Mouse (Mus musculus) forebrain, embryonic 15.5 days (tissue): ENCODE results near the gene Lmx1a. TPM values are rescaled to one million over a fixed set of nuclear protein-coding genes. Genes with fewer than 3 reads are reported as not detected.
A peak's percentile ranks its signal among the peaks of the same experiment; 100 is the strongest.

Source experiments
- ATAC-seq: fragments of 200-750 bp; cut with Nextera tagmentation; replicated peaks from 2 replicates; pipeline ENCODE4 v1.8.0; 2017; ENCODE audit warnings: mild to moderate bottlenecking, moderate TSS enrichment, moderate library complexity
- H3K27ac ChIP-seq: fragments of 300-500 bp; sonication (generic); replicated peaks from 2 replicates; pipeline ENCODE4 v1.5.1; 2015; ENCODE audit warnings: mild to moderate bottlenecking, inconsistent platforms
- H3K27me3 ChIP-seq: fragments of 300-500 bp; sonication (generic); 2 replicates; pipeline ENCODE4 v1.6.1; 2015; ENCODE audit warnings: inconsistent platforms
- H3K36me3 ChIP-seq: fragments of 300-500 bp; sonication (generic); 2 replicates; pipeline ENCODE4 v1.6.1; 2015; ENCODE audit warnings: mild to moderate bottlenecking, inconsistent platforms
- H3K4me1 ChIP-seq: fragments of 300-500 bp; sonication (generic); 2 replicates; pipeline ENCODE4 v1.6.1; 2015; ENCODE audit warnings: inconsistent platforms
- H3K4me2 ChIP-seq: fragments of 300-500 bp; sonication (generic); replicated peaks from 2 replicates; pipeline ENCODE4 v1.6.1; 2015; ENCODE audit warnings: mild to moderate bottlenecking, inconsistent platforms
- H3K4me3 ChIP-seq: fragments of 300-500 bp; sonication (generic); 2 replicates; pipeline ENCODE4 v1.5.1; 2015; ENCODE audit warnings: mild to moderate bottlenecking, inconsistent platforms
- H3K9ac ChIP-seq: fragments of 300-500 bp; sonication (generic); replicated peaks from 2 replicates; pipeline ENCODE4 v1.6.1; 2015; ENCODE audit warnings: mild to moderate bottlenecking, inconsistent platforms
- H3K9me3 ChIP-seq: fragments of 300-500 bp; sonication (generic); 2 replicates; pipeline ENCODE4 v1.6.1; 2016; ENCODE audit warnings: inconsistent platforms
- WGBS: fragments of 180-500 bp; shearing (Covaris S2); methylation state at CpG from one replicate; pipeline ENCODE4 v1.1.7; 2015; ENCODE audit warnings: mixed read lengths; 5-methylcytosine and 5-hydroxymethylcytosine counted together
- polyA plus RNA-seq: library from polyadenylated mRNA; unstranded; fragments of >200 nt; fragmentation: Nextera tagmentation; extraction: Ambion mirVana; gene quantifications from 2 replicates; pipeline ENCODE4 v1.2.1, GENCODE M21; 2015

Lmx1a gene
- polyA plus RNA-seq, 1 experiment from 2014 or later = 3.7 TPM

DNA sequence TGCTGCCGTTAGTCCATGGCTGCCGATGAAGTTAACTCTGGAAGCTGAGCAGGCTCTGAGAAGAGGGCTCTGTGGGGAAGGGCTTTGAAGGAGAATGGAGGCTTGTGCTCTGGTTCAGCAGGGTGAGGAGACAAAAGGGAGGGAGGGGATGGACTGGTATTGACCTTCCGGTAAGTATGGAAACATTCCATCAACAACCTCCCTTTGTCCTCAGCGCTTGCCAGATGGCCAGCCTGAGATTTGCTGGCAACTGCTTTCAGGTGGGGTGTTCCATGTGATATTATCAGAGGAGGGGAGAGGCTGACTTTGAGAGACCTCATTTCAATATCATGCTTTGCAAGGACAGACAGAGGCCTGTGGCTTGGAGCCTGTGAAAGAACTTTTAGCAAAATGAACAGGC lies 165.8 kb downstream of the Lmx1a start:
- no peak for ATAC-seq
- H3K36me3 ChIP-seq = no peaks in the 10 kb centered on the region
- H3K4me1 ChIP-seq = no peaks in the 10 kb centered on the region
- no peak overlapping the region for H3K9ac ChIP-seq
- H3K9me3 ChIP-seq = no peaks in the 10 kb centered on the region
- no peaks in the 10 kb centered on the region for H3K27me3 ChIP-seq
- H3K4me3 ChIP-seq = no peak overlapping the region
- no peak overlapping the region for H3K4me2 ChIP-seq
- no peak overlapping the region for H3K27ac ChIP-seq
- WGBS = 32% methylated on average over 4 of the region's 4 CpGs

DNA sequence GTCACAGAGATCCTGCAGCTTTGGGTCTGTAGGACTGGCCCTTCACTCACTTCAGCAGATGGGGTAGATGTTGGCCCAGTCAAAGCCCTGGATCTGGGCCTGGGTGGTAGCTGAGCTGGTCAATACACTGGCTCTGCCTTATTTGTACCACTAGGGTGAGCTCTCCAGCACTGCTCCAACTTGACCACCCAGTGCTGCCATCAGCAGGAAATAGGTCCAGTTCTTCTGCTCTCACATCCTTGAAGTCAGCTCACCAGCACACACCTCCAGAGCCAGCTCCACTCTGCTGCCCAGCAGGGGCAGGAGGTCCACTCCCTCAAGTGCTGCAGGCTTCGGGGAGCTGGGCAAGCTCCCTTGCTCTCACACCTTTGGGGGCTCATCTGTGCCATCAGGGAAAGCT lies 183.0 kb downstream of the Lmx1a start:
- Histone ChIP-seq H3K9me3 (no peaks in the 10 kb centered on the region), H3K27ac (no peak overlapping the region), H3K4me1 (no peaks in the 10 kb centered on the region), H3K27me3 (no peaks in the 10 kb centered on the region), H3K9ac (no peak overlapping the region), H3K4me3 (no peak overlapping the region), H3K4me2 (no peak overlapping the region), H3K36me3 (no peaks in the 10 kb centered on the region)
- 54% methylated on average over 1 of the region's 1 CpGs for WGBS
- ATAC-seq = no peak

DNA sequence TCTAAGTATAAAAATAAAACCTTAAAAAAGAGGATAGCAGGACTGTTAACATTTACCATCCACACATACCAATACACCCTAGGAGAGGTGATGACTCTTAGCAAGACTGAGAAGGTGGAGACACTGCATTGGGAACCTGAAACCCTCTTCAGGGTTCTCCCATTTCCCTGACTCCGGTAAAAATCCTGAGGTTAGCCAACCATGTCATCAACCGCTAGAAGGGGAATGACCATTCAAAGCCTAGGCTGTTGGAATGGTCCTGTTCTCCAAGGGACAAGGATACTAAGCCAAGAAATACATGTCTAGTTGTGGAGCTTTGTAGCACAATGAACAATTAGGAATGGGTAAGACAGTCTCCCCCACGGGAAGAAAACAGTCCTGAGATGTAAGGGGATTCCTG lies 185.1 kb downstream of the Lmx1a start:
- ATAC-seq = no peak
- Histone ChIP-seq H3K4me2 (no peak overlapping the region), H3K9ac (no peak overlapping the region), H3K9me3 (no peaks in the 10 kb centered on the region), H3K27me3 (no peaks in the 10 kb centered on the region), H3K36me3 (no peaks in the 10 kb centered on the region), H3K27ac (no peak overlapping the region), H3K4me1 (no peaks in the 10 kb centered on the region), H3K4me3 (no peak overlapping the region)
- WGBS = 81% methylated on average over 3 of the region's 3 CpGs

DNA sequence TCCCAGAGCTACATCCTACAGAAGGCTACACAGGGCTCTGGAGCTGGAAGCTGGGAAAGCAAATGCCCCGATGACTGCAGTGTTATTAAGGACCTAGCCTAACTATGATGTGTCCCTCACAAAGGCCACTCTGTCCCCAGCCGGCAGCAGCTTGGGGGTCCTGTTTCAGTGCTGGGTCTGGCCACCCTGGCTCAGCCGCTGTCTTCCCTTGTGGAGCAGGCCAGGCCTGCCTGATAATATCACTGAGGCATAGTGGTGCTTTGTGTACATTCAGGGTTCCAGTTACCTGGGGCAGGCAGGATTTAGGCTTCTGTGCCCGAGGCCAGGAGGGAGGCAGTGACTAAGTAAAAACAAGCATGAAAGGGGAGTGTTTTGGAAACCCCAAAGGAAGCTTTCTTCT lies 188.9 kb downstream of the Lmx1a start:
- Histone ChIP-seq H3K9ac (no peak overlapping the region), H3K4me3 (no peak overlapping the region), H3K4me2 (no peak overlapping the region), H3K36me3 (no peaks in the 10 kb centered on the region), H3K9me3 (no peaks in the 10 kb centered on the region), H3K27ac (no peak overlapping the region), H3K4me1 (no peaks in the 10 kb centered on the region), H3K27me3 (no peaks in the 10 kb centered on the region)
- WGBS = 74% methylated on average over 4 of the region's 4 CpGs
- no peak for ATAC-seq

DNA sequence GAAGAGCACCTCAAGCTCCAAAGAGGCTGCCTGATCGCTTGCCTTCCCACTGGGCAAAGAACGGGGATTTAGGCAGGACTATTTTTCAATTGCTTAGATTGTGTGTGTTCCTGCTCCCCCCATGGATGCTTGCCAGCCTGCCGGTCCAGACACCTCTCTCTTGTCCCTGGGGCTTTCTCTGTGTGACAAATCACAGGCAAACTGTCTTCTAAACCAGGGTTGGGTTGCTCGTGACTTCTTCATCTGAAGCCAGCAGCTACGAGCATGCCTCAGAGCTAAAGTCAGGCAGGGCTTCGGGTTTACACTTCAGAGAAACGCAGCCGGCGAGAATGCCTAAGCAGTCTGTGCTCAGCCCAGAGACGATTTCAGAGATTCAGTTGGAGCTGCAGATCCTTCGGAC lies 189.3 kb downstream of the Lmx1a start:
- H3K27ac ChIP-seq = no peak overlapping the region
- H3K9me3 ChIP-seq = no peaks in the 10 kb centered on the region
- 76% methylated on average over 11 of the region's 11 CpGs for WGBS
- no peak overlapping the region for H3K9ac ChIP-seq
- H3K36me3 ChIP-seq = no peaks in the 10 kb centered on the region
- no peaks in the 10 kb centered on the region for H3K4me1 ChIP-seq
- no peak overlapping the region for H3K4me3 ChIP-seq
- H3K4me2 ChIP-seq = no peak overlapping the region
- no peaks in the 10 kb centered on the region for H3K27me3 ChIP-seq
- ATAC-seq = no peak

DNA sequence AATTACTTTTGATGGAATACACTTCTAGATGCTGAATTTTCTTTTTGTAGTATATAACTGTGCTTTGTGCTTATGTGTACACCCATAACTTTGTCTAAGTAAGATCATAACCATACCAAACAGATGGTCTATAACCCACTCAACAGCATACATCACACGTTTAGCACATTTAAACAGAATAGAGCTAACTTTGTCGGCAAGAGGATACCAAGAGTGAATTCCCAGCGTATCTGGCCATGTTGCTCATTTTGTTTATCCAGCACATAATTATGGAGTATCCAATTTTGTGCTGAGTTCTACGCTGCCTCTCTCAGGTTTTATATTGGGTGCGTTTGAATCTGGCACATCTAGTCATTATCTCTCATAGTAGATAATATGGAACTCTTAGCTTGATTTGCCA lies 196.7 kb downstream of the Lmx1a start:
- Histone ChIP-seq H3K4me1 (peaks cover 5% of the 10 kb centered on the region; the same call in 1 of the 2 replicates), H3K27ac (no peak overlapping the region), H3K9me3 (no peaks in the 10 kb centered on the region), H3K27me3 (no peaks in the 10 kb centered on the region), H3K36me3 (no peaks in the 10 kb centered on the region), H3K9ac (no peak overlapping the region), H3K4me3 (no peak overlapping the region), H3K4me2 (no peak overlapping the region)
- WGBS = 87% methylated on average over 5 of the region's 5 CpGs
- no peak for ATAC-seq

DNA sequence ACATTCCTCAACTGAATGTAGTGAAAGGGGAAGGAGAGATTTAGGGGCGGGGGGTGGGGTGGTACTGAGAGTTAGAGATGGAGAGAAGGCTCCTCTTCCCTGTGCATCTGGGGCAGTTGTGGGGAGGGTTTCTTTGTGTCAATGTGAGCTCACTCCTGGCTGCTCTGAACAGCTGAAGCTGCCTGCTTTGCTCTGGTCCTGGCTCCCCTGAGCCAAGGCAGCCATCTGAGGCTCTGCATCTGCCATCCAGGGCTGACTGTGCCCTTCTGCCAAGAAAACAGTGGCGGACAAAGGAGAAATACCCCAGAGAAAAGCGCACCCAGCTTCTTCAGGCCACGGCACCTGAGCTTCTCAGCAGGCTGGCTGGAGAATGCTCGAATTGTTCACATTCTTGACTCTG lies 199.1 kb downstream of the Lmx1a start:
- no peaks in the 10 kb centered on the region for H3K36me3 ChIP-seq
- H3K4me3 ChIP-seq = no peak overlapping the region
- ATAC-seq = 0 out of 2 replicates have a peak, but pooled peaks have one; percentile 32
- H3K27ac ChIP-seq = no peak overlapping the region
- H3K27me3 ChIP-seq = no peaks in the 10 kb centered on the region
- peaks cover 5% of the 10 kb centered on the region; the same call in 1 of the 2 replicates for H3K4me1 ChIP-seq
- WGBS = 58% methylated on average over 5 of the region's 5 CpGs
- no peak overlapping the region for H3K9ac ChIP-seq
- no peaks in the 10 kb centered on the region for H3K9me3 ChIP-seq
- H3K4me2 ChIP-seq = peak overlapping the region; percentile 26

DNA sequence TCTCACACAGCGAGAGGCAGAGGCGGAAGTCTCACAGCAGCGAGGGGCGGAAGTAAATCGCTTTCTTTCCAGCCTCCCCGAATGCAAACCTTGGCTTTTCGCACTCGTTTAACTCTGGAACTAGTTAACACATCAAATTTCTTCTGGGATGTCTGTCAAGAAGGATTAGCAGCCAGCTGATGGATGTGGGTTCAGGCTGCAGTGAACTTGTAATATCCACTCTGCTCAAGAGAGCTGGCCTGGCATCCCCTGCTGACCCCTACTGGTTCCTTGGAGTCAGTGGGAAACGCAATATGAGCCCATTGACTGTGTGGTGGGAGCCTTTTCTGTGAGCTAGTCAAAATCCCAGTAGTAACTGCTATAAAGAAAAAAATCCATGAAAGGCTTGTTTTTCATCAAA lies 199.8 kb downstream of the Lmx1a start:
- H3K4me1 ChIP-seq = peaks cover 5% of the 10 kb centered on the region; the same call in 1 of the 2 replicates
- no peaks in the 10 kb centered on the region for H3K36me3 ChIP-seq
- no peak; the same call in 1 of the 2 replicates for ATAC-seq
- H3K9ac ChIP-seq = no peak overlapping the region
- no peaks in the 10 kb centered on the region for H3K27me3 ChIP-seq
- WGBS = 29% methylated on average over 9 of the region's 9 CpGs
- no peak overlapping the region for H3K4me3 ChIP-seq
- H3K27ac ChIP-seq = no peak overlapping the region
- H3K9me3 ChIP-seq = no peaks in the 10 kb centered on the region
- peak overlapping the region; percentile 26 for H3K4me2 ChIP-seq

DNA sequence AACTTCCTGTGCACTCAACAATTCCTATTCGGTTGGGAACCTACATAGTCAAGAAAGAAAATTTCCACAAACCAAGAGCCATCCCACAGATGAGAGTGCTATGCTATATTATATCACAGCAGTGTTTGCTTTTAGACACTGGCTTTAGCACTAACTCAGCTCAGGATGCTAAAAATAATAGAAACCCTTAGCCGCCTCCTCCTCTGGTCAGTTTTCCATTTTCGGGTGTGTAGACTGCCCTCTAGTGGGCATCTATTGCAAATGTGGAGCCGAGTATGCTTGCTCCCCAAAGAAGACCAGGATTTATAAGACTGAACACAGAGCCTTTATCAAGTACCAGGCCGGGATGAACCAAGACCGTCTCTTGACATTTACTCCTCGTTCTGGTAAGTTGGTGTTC lies 207.2 kb downstream of the Lmx1a start:
- H3K27me3 ChIP-seq = no peaks in the 10 kb centered on the region
- peak; percentile 63 for ATAC-seq
- no peak overlapping the region for H3K4me3 ChIP-seq
- H3K9ac ChIP-seq = no peak overlapping the region
- no peak overlapping the region for H3K27ac ChIP-seq
- no peaks in the 10 kb centered on the region for H3K9me3 ChIP-seq
- no peaks in the 10 kb centered on the region for H3K4me1 ChIP-seq
- no peak overlapping the region for H3K4me2 ChIP-seq
- 32% methylated on average over 7 of the region's 7 CpGs for WGBS
- no peaks in the 10 kb centered on the region for H3K36me3 ChIP-seq

Other genes starting within 250 kb of the Lmx1a start
- not detected in 2 replicates for gene Lrrc52, start 222.5 kb upstream of the Lmx1a start, polyA plus RNA-seq
- 29.5 and 32.8 TPM in 2 replicates for gene Rxrg, start 90.9 kb upstream of the Lmx1a start, polyA plus RNA-seq